ENCODE assay signal across 19 mouse cellular contexts in genomic region chr6:136417864-136418263, GRCm38 (mm10). TPM values are rescaled to one million over a fixed set of nuclear protein-coding genes. Genes with fewer than 3 reads are reported as not detected.
DNase-seq lines count a peak whose midpoint lies in the region; ATAC-seq and TF ChIP-seq lines count a peak whose summit lies in the region.
"Had no signal": no experiment of that assay in that cellular context is flagged by ENCODE, and none has a peak within 500 bp of the region (broad histone marks: within the 10 kb centered on the region; RNA-seq: fewer than 3 reads in every experiment).

No protein-coding gene starts in this region.

- peaks cover 4% of the 10 kb centered on the region for H3K4me1 ChIP-seq in liver, postnatal 0 days (ENCODE audit: insufficient read depth)
- H3K4me1 ChIP-seq in MEL (ENCODE audit: control insufficient read depth in 1 of 2, insufficient read depth in 2 of 2, low read length in 2 of 2): peaks cover 0 to 3% of the 10 kb centered on the region in 2 experiments; a peak in 1 of 4 replicates
- H3K4me1 ChIP-seq: forebrain, embryonic 13.5 days had no signal

- TF ChIP-seq CTCF in liver, postnatal 0 days (IDR thresholded peaks at IDR 0.05; ENCODE audit: low read depth): no peak
- no peak for TF ChIP-seq CTCF in MEL (IDR thresholded peaks at IDR 0.05 in 2 of 3, conservative IDR thresholded peaks at IDR 0.05 in 1 of 3; ENCODE audit: control insufficient read depth in 1 of 3, insufficient read depth in 1 of 3, low read depth in 2 of 3, low read length in 3 of 3, poor library complexity in 1 of 3, severe bottlenecking in 1 of 3)

- no peak for TF ChIP-seq EP300 in liver, postnatal 0 days (IDR thresholded peaks at IDR 0.05; ENCODE audit: low read depth)
- TF ChIP-seq EP300 in MEL (IDR thresholded peaks at IDR 0.05; ENCODE audit: low read depth in 1 of 2, low read length in 2 of 2): no peak

- H3K4me2 ChIP-seq in liver, postnatal 0 days (ENCODE audit: low read depth, low read length): no peak overlapping the region
- H3K4me2 ChIP-seq: forebrain, embryonic 13.5 days; liver, embryonic 15.5 days had no signal

- H3K27me3 ChIP-seq in liver, postnatal 0 days (ENCODE audit: insufficient read depth, low read length): no peaks in the 10 kb centered on the region
- H3K27me3 ChIP-seq in MEL (ENCODE audit: control insufficient read depth in 1 of 2, insufficient read depth in 2 of 2, low read length in 2 of 2): no peaks in the 10 kb centered on the region
- H3K27me3 ChIP-seq: forebrain, embryonic 13.5 days; liver, embryonic 15.5 days; Patski had no signal

- no peak overlapping the region for H3K9ac ChIP-seq in liver, postnatal 0 days (replicated peaks)
- H3K9ac ChIP-seq in MEL (ENCODE audit: control insufficient read depth, low read depth, low read length, poor library complexity, severe bottlenecking): peak overlapping the region; percentile 45
- H3K9ac ChIP-seq: forebrain, embryonic 13.5 days; liver, embryonic 15.5 days had no signal

- TF ChIP-seq RAD21 in MEL (IDR thresholded peaks at IDR 0.05; ENCODE audit: low read depth, low read length): no peak

- WGBS in liver, postnatal 0 days (ENCODE audit: insufficient replicate concordance): 57% methylated on average over 5 of the region's 5 CpGs

- ATAC-seq in liver, postnatal 0 days: no peak
- no peak for ATAC-seq in frontal cortex, adult (ENCODE audit: low TSS enrichment)
- ATAC-seq: forebrain, embryonic 13.5 days; inflammation-experienced regulatory T-cells, adult 6 months; Patski had no signal

- DNase-seq in heart, adult 11 months: peak; percentile 86
- no peak for DNase-seq in heart, postnatal 25 days (ENCODE audit: low spot score)
- peak; percentile 24 for DNase-seq in liver
- no peak for DNase-seq in liver, postnatal 0 days
- peak; percentile 73 for DNase-seq in MEL (ENCODE audit: low read depth, low spot score)
- peak; percentile 53 to 69 for DNase-seq in kidney, postnatal 4 days
- no peak for DNase-seq in layer of hippocampus, adult 18-20 months (ENCODE audit: low spot score in 2 of 2)
- DNase-seq: adrenal gland, postnatal 14 days; cerebellum, adult 11 months; right cerebral cortex, postnatal 4 days had no signal

- intact Hi-C loops in heart, postnatal 25 days (cut with DNase I): no loop called here

- no peaks in the 10 kb centered on the region for H3K79me2 ChIP-seq in MEL (ENCODE audit: control insufficient read depth, insufficient read depth, low read length, poor library complexity)

- no peak overlapping the region for H3K4me3 ChIP-seq in liver, postnatal 0 days (ENCODE audit: low read depth, low read length)
- H3K4me3 ChIP-seq in MEL (ENCODE audit: control insufficient read depth in 1 of 2, insufficient read depth in 1 of 2, low read depth in 2 of 2, low read length in 2 of 2): peak overlapping the region; percentile 13 to 37; a peak in 3 of 4 replicates
- H3K4me3 ChIP-seq: forebrain, embryonic 13.5 days; liver, embryonic 15.5 days had no signal

- H3K9me3 ChIP-seq in liver, postnatal 0 days (ENCODE audit: low read length): no peaks in the 10 kb centered on the region
- no peaks in the 10 kb centered on the region for H3K9me3 ChIP-seq in MEL (replicated peaks; ENCODE audit: insufficient read depth, low read length)
- H3K9me3 ChIP-seq: liver, embryonic 15.5 days had no signal

- no peak overlapping the region for H3K27ac ChIP-seq in liver, postnatal 0 days (ENCODE audit: low read depth)
- H3K27ac ChIP-seq in MEL (ENCODE audit: control insufficient read depth, low read depth, low read length): 0 out of 2 replicates have a peak overlapping the region, but pooled peaks have one; percentile 24
- H3K27ac ChIP-seq: forebrain, embryonic 13.5 days; liver, embryonic 15.5 days had no signal

- no peaks in the 10 kb centered on the region for H3K36me3 ChIP-seq in liver, postnatal 0 days (replicated peaks; ENCODE audit: insufficient read depth, low read length)
- H3K36me3 ChIP-seq in MEL (ENCODE audit: control insufficient read depth in 1 of 2, insufficient read depth in 2 of 2, low read length in 2 of 2): peaks cover 0 to 2% of the 10 kb centered on the region in 2 experiments; a peak in 1 of 4 replicates
- H3K36me3 ChIP-seq: liver, embryonic 15.5 days had no signal

- no peak; a peak in 1 of 4 replicates for TF ChIP-seq POLR2A in MEL (IDR thresholded peaks at IDR 0.05; ENCODE audit: control insufficient read depth in 1 of 2, insufficient read depth in 1 of 2, low read depth in 1 of 2, low read length in 2 of 2, poor library complexity in 1 of 2)

TF ChIP-seq in MEL, 35 proteins besides CTCF, POLR2A, EP300 and RAD21:
- TF ChIP-seq MAX (IDR thresholded peaks at IDR 0.05; ENCODE audit: low read length) (no peak), MXI1 (IDR thresholded peaks at IDR 0.05; ENCODE audit: low read depth, low read length) (no peak), GABPA (IDR thresholded peaks at IDR 0.05; ENCODE audit: low read depth, low read length) (no peak), NRF1 (IDR thresholded peaks at IDR 0.05; ENCODE audit: insufficient read depth, low read depth, low read length, poor library complexity, severe bottlenecking) (no peak), HCFC1 (IDR thresholded peaks at IDR 0.05; ENCODE audit: low read depth, low read length) (0 out of 2 replicates have a peak, but pooled peaks have one; percentile 0), ZNF384 (IDR thresholded peaks at IDR 0.05; ENCODE audit: low read depth, low read length) (peak; percentile 59), USF2 (IDR thresholded peaks at IDR 0.05; ENCODE audit: borderline replicate concordance in 1 of 2, insufficient read depth in 1 of 2, low read depth in 1 of 2, low read length in 2 of 2) (no peak), CHD1 (IDR thresholded peaks at IDR 0.05; ENCODE audit: low read depth, low read length) (no peak), MYC (IDR thresholded peaks at IDR 0.05; ENCODE audit: low read depth, low read length) (no peak)

RNA-seq across cellular contexts. Expression of gene E330021D16Rik, which starts 2.5 kb away (rescaled TPM):
- total RNA-seq in heart, postnatal 25 days (2021): not detected
- polyA plus RNA-seq in liver, postnatal 0 days (2015; fragmentation: Nextera tagmentation; extraction: Ambion mirVana): 0.47 and 0.67 TPM in 2 replicates
- not detected in 2 replicates for total RNA-seq in MEL (2012; rRNA removed)
- not detected for polyA plus RNA-seq in MEL (2012; ENCODE audit: insufficient read depth in 1 of 2, insufficient read length in 2 of 2, low read depth in 1 of 2, low replicate concordance in 2 of 2, missing spikeins in 1 of 2)
- not detected for total RNA-seq in layer of hippocampus, adult 18-20 months (2021)
- total RNA-seq: adrenal gland, postnatal 14 days; left cerebral cortex, adult 8-10 months; midbrain, postnatal 0 days; neutrophil, adult 5-6 weeks had no signal
- polyA plus RNA-seq: forebrain, embryonic 13.5 days; heart, postnatal 0 days; midbrain, postnatal 0 days; Patski had no signal

Comparison
In these comparisons a context has a peak if more than half of its experiments do, and no peak if none do; other contexts are left out.
1. DNase-seq: peak in heart, adult 11 months (single experiment), liver (single experiment), MEL (single experiment) and kidney, postnatal 4 days (2 of 2); none in heart, postnatal 25 days (single experiment), liver, postnatal 0 days (single experiment) and layer of hippocampus, adult 18-20 months (0 of 2).